Comparison of ENCODE assay signal across 14 mouse cellular contexts in genomic region chr2:156446489-156447035, GRCm38 (mm10). TPM values are rescaled to one million over a fixed set of nuclear protein-coding genes. Genes with fewer than 3 reads are reported as not detected.
DNase-seq lines count a peak whose midpoint lies in the region; ATAC-seq and TF ChIP-seq lines count a peak whose summit lies in the region.
"Had no signal": no experiment of that assay in that cellular context is flagged by ENCODE, and none has a peak within 500 bp of the region (broad histone marks: within the 10 kb centered on the region; RNA-seq: fewer than 3 reads in every experiment).

No protein-coding gene starts in this region.

- peak overlapping the region; percentile 4 to 27; a peak in 2 of 4 replicates for H3K4me3 ChIP-seq in ES-E14 (ENCODE audit: insufficient read depth in 1 of 2, low read depth in 1 of 2, low read length in 2 of 2, poor library complexity in 1 of 2, severe bottlenecking in 1 of 2)
- no peak overlapping the region for H3K4me3 ChIP-seq in limb, embryonic 13.5 days
- H3K4me3 ChIP-seq: neural tube, embryonic 15.5 days had no signal

- H3K27ac ChIP-seq in ES-E14 (ENCODE audit: insufficient read depth, low read depth, low read length, poor library complexity, severe bottlenecking): peak overlapping the region; percentile 92
- H3K27ac ChIP-seq in limb, embryonic 13.5 days: peak overlapping the region; percentile 22
- H3K27ac ChIP-seq: neural tube, embryonic 15.5 days had no signal

- peaks cover 7% of the 10 kb centered on the region; the same call in 1 of the 2 replicates for H3K36me3 ChIP-seq in ES-E14 (ENCODE audit: control insufficient read depth, insufficient read depth, low read length, poor library complexity, severe bottlenecking)
- peaks cover 8% of the 10 kb centered on the region for H3K36me3 ChIP-seq in limb, embryonic 13.5 days

- H3K9me3 ChIP-seq in ES-E14 (ENCODE audit: control insufficient read depth, insufficient read depth, low read depth, low read length): no peaks in the 10 kb centered on the region
- H3K9me3 ChIP-seq in limb, embryonic 13.5 days: peaks cover 6% of the 10 kb centered on the region; the same call in 1 of the 2 replicates
- H3K9me3 ChIP-seq: neural tube, embryonic 15.5 days had no signal

- no peaks in the 10 kb centered on the region for H3K27me3 ChIP-seq in limb, embryonic 13.5 days
- H3K27me3 ChIP-seq: neural tube, embryonic 15.5 days had no signal

- no peak for ATAC-seq in limb, embryonic 13.5 days (ENCODE audit: low FRiP score, low read depth)
- ATAC-seq: hindbrain, embryonic 16.5 days; midbrain, embryonic 16.5 days had no signal

- 74% methylated on average over 9 of the region's 9 CpGs for WGBS in limb, embryonic 13.5 days

- in situ Hi-C loops in ES-E14 (cut with MboI; ENCODE audit: low sequenced_read_pairs in 2 of 2, unreplicated experiment in 2 of 2): no loop called here

- peaks cover 20 to 47% of the 10 kb centered on the region in 2 experiments for H3K4me1 ChIP-seq in ES-E14 (ENCODE audit: control insufficient read depth in 2 of 2, insufficient read depth in 2 of 2, low read length in 2 of 2, poor library complexity in 1 of 2)
- peaks cover 19% of the 10 kb centered on the region; the same call in 1 of the 2 replicates for H3K4me1 ChIP-seq in limb, embryonic 13.5 days
- H3K4me1 ChIP-seq: neural tube, embryonic 15.5 days had no signal

- DNase-seq in kidney, adult 11 months: peak; percentile 38
- no peak for DNase-seq in kidney, adult 8-10 months
- no peak for DNase-seq in ES-E14 (ENCODE audit: low read depth, low spot score)
- peak; percentile 86 for DNase-seq in lung, postnatal 25 days (ENCODE audit: low spot score)
- DNase-seq in left cerebral cortex, adult 18-20 months (ENCODE audit: low spot score in 2 of 2): no peak
- no peak for DNase-seq in ovary, postnatal 36 days (ENCODE audit: low spot score)
- no peak for DNase-seq in layer of hippocampus, adult 9-10 months (ENCODE audit: low spot score)
- DNase-seq: cerebellum, adult 11-12 months; gastrocnemius, postnatal 36 days; thymus, postnatal 25 days had no signal

- H3K4me2 ChIP-seq in limb, embryonic 13.5 days (replicated peaks): no peak overlapping the region
- H3K4me2 ChIP-seq: neural tube, embryonic 15.5 days had no signal

- peak overlapping the region; percentile 52; the same call in 1 of the 2 replicates for H3K9ac ChIP-seq in ES-E14 (ENCODE audit: insufficient read depth, low read depth, low read length, poor library complexity, severe bottlenecking)
- no peak overlapping the region for H3K9ac ChIP-seq in limb, embryonic 13.5 days
- H3K9ac ChIP-seq: neural tube, embryonic 15.5 days had no signal

TF ChIP-seq in ES-E14, 5 proteins besides CTCF, POLR2A, EP300 and RAD21:
- TF ChIP-seq ZNF384 (IDR thresholded peaks at IDR 0.05; ENCODE audit: low read depth, low read length) (no peak), ZC3H11A (IDR thresholded peaks at IDR 0.05; ENCODE audit: borderline replicate concordance, low read depth, low read length) (no peak), HCFC1 (IDR thresholded peaks at IDR 0.05; ENCODE audit: borderline replicate concordance, insufficient read depth, low read length) (no peak), CHD2 (IDR thresholded peaks at IDR 0.05; ENCODE audit: low read depth, low read length) (no peak), MAFK (IDR thresholded peaks at IDR 0.05; ENCODE audit: insufficient read depth, low read depth, low read length) (no peak)

RNA-seq across cellular contexts. Expression of gene Epb41l1, which starts 25.9 kb away (rescaled TPM):
- total RNA-seq in ES-E14 (2012; rRNA removed): 20.5 and 27.3 TPM in 2 replicates
- 3.3 and 3.7 TPM in 2 replicates for polyA plus RNA-seq in limb, embryonic 13.5 days (2015; fragmentation: Nextera tagmentation; extraction: Ambion mirVana)
- 100 to 1,000 TPM; 364 to 365 TPM for total RNA-seq in left cerebral cortex, adult 18-20 months (2021)

Comparison
In these comparisons a context has a peak if more than half of its experiments do, and no peak if none do; other contexts are left out.
1. DNase-seq: peak in kidney, adult 11 months (single experiment) and lung, postnatal 25 days (single experiment); none in kidney, adult 8-10 months (0 of 2), ES-E14 (single experiment), left cerebral cortex, adult 18-20 months (0 of 2), ovary, postnatal 36 days (single experiment) and layer of hippocampus, adult 9-10 months (single experiment).
2. RNA of gene Epb41l1, which starts 25.9 kb away (total RNA-seq): 364 to 365 TPM in left cerebral cortex, adult 18-20 months; 20.5 to 27.3 TPM in ES-E14; every median in the first group is over 10 times any median in the second.